Mouse (Mus musculus): ENCODE results near the gene Shld2. TPM values are rescaled to one million over a fixed set of nuclear protein-coding genes. Genes with fewer than 3 reads are reported as not detected.

The Shld2 gene
- polyA plus RNA-seq, 1 experiment from 2014 or later: 12.2 TPM

- Histone ChIP-seq H3K4me3 (replicated peaks) (peak overlapping the region; percentile 25), H3K9me3 (replicated peaks) (no peaks in the 10 kb centered on the region), H3K4me2 (replicated peaks) (peak overlapping the region; percentile 52), H3K27me3 (no peaks in the 10 kb centered on the region), H3K9ac (0 out of 2 replicates have a peak overlapping the region, but pooled peaks have one; percentile 9), H3K27ac (replicated peaks) (no peak overlapping the region), H3K36me3 (0 out of 2 replicates have a peak, but pooled peaks cover 2% of the 10 kb centered on the region), H3K4me1 (peaks cover 9% of the 10 kb centered on the region)
- WGBS: 8% methylated on average over 16 of the region's 16 CpGs
- ATAC-seq (ENCODE audit: insufficient number of reproducible peaks, low FRiP score, low TSS enrichment, low read depth): peak; percentile 89
Observed at GRCm38 (mm10) chr14:34234630-34235380, 75.5 kb downstream of the Shld2 start.

- Histone ChIP-seq H3K4me2 (replicated peaks) (no peak overlapping the region), H3K4me3 (replicated peaks) (no peak overlapping the region), H3K9me3 (replicated peaks) (no peaks in the 10 kb centered on the region), H3K27ac (replicated peaks) (no peak overlapping the region), H3K36me3 (no peaks in the 10 kb centered on the region), H3K9ac (no peak overlapping the region), H3K4me1 (peaks cover 9% of the 10 kb centered on the region), H3K27me3 (no peaks in the 10 kb centered on the region)
- no peak for ATAC-seq (ENCODE audit: insufficient number of reproducible peaks, low FRiP score, low TSS enrichment, low read depth)
- WGBS: 71% methylated on average over 4 of the region's 4 CpGs
Observed at GRCm38 (mm10) chr14:34233846-34234245, 76.4 kb downstream of the Shld2 start.

- peaks cover 9% of the 10 kb centered on the region for H3K4me1 ChIP-seq
- no peak overlapping the region for H3K4me2 ChIP-seq (replicated peaks)
- WGBS: 76% methylated on average over 9 of the region's 9 CpGs
- H3K4me3 ChIP-seq (replicated peaks): no peak overlapping the region
- no peaks in the 10 kb centered on the region for H3K9me3 ChIP-seq (replicated peaks)
- no peaks in the 10 kb centered on the region for H3K27me3 ChIP-seq
- H3K9ac ChIP-seq: no peak overlapping the region
- no peak overlapping the region for H3K27ac ChIP-seq (replicated peaks)
- ATAC-seq (ENCODE audit: insufficient number of reproducible peaks, low FRiP score, low TSS enrichment, low read depth): no peak
- no peaks in the 10 kb centered on the region for H3K36me3 ChIP-seq
Observed at GRCm38 (mm10) chr14:34232866-34233680, 77.2 kb downstream of the Shld2 start.

GRCm38 (mm10) chr14:34232340-34232739, 78.0 kb downstream of the Shld2 start:
- H3K9ac ChIP-seq: no peak overlapping the region
- 34% methylated on average over 7 of the region's 7 CpGs for WGBS
- H3K27ac ChIP-seq (replicated peaks): no peak overlapping the region
- H3K36me3 ChIP-seq: no peaks in the 10 kb centered on the region
- no peaks in the 10 kb centered on the region for H3K9me3 ChIP-seq (replicated peaks)
- H3K27me3 ChIP-seq: no peaks in the 10 kb centered on the region
- ATAC-seq (ENCODE audit: insufficient number of reproducible peaks, low FRiP score, low TSS enrichment, low read depth): no peak
- no peak overlapping the region for H3K4me3 ChIP-seq (replicated peaks)
- peaks cover 9% of the 10 kb centered on the region for H3K4me1 ChIP-seq
- no peak overlapping the region for H3K4me2 ChIP-seq (replicated peaks)

- Histone ChIP-seq H3K36me3 (no peaks in the 10 kb centered on the region), H3K27ac (replicated peaks) (no peak overlapping the region), H3K4me2 (replicated peaks) (no peak overlapping the region), H3K4me3 (replicated peaks) (no peak overlapping the region), H3K4me1 (no peaks in the 10 kb centered on the region), H3K27me3 (no peaks in the 10 kb centered on the region), H3K9me3 (replicated peaks) (no peaks in the 10 kb centered on the region), H3K9ac (no peak overlapping the region)
- no peak for ATAC-seq (ENCODE audit: insufficient number of reproducible peaks, low FRiP score, low TSS enrichment, low read depth)
- WGBS: 88% methylated on average over 10 of the region's 10 CpGs
Observed at GRCm38 (mm10) chr14:34228830-34229506, 81.3 kb downstream of the Shld2 start.

GRCm38 (mm10) chr14:34227981-34228380, 82.3 kb downstream of the Shld2 start:
- 82% methylated on average over 12 of the region's 12 CpGs for WGBS
- Histone ChIP-seq H3K27ac (replicated peaks) (no peak overlapping the region), H3K27me3 (no peaks in the 10 kb centered on the region), H3K4me1 (no peaks in the 10 kb centered on the region), H3K9me3 (replicated peaks) (no peaks in the 10 kb centered on the region), H3K9ac (no peak overlapping the region), H3K4me2 (replicated peaks) (no peak overlapping the region), H3K4me3 (replicated peaks) (no peak overlapping the region), H3K36me3 (no peaks in the 10 kb centered on the region)
- ATAC-seq (ENCODE audit: insufficient number of reproducible peaks, low FRiP score, low TSS enrichment, low read depth): no peak

- 0 out of 2 replicates have a peak, but pooled peaks cover 4% of the 10 kb centered on the region for H3K27me3 ChIP-seq
- no peaks in the 10 kb centered on the region for H3K36me3 ChIP-seq
- H3K27ac ChIP-seq (replicated peaks): no peak overlapping the region
- WGBS: 77% methylated on average over 4 of the region's 4 CpGs
- H3K4me1 ChIP-seq: no peaks in the 10 kb centered on the region
- H3K4me2 ChIP-seq (replicated peaks): no peak overlapping the region
- ATAC-seq (ENCODE audit: insufficient number of reproducible peaks, low FRiP score, low TSS enrichment, low read depth): no peak
- no peak overlapping the region for H3K4me3 ChIP-seq (replicated peaks)
- no peaks in the 10 kb centered on the region for H3K9me3 ChIP-seq (replicated peaks)
- no peak overlapping the region for H3K9ac ChIP-seq
Observed at GRCm38 (mm10) chr14:34226566-34226965, 83.7 kb downstream of the Shld2 start.

- Histone ChIP-seq H3K4me2 (replicated peaks) (no peak overlapping the region), H3K27me3 (0 out of 2 replicates have a peak, but pooled peaks cover 7% of the 10 kb centered on the region), H3K36me3 (no peaks in the 10 kb centered on the region), H3K4me1 (no peaks in the 10 kb centered on the region), H3K9me3 (replicated peaks) (no peaks in the 10 kb centered on the region), H3K4me3 (replicated peaks) (no peak overlapping the region), H3K9ac (no peak overlapping the region), H3K27ac (replicated peaks) (no peak overlapping the region)
- WGBS: 81% methylated on average over 9 of the region's 9 CpGs
- ATAC-seq (ENCODE audit: insufficient number of reproducible peaks, low FRiP score, low TSS enrichment, low read depth): no peak
Observed at GRCm38 (mm10) chr14:34225986-34226385, 84.3 kb downstream of the Shld2 start.

- Histone ChIP-seq H3K27ac (replicated peaks) (no peak overlapping the region), H3K27me3 (peaks cover 30% of the 10 kb centered on the region), H3K4me1 (peaks cover 5% of the 10 kb centered on the region), H3K36me3 (no peaks in the 10 kb centered on the region), H3K4me2 (replicated peaks) (no peak overlapping the region), H3K9me3 (replicated peaks) (no peaks in the 10 kb centered on the region), H3K4me3 (replicated peaks) (no peak overlapping the region), H3K9ac (no peak overlapping the region)
- no peak for ATAC-seq (ENCODE audit: insufficient number of reproducible peaks, low FRiP score, low TSS enrichment, low read depth)
- WGBS: 70% methylated on average over 5 of the region's 5 CpGs
Observed at GRCm38 (mm10) chr14:34223362-34223898, 86.9 kb downstream of the Shld2 start.

- no peaks in the 10 kb centered on the region for H3K36me3 ChIP-seq
- H3K4me1 ChIP-seq: peaks cover 5% of the 10 kb centered on the region
- peaks cover 30% of the 10 kb centered on the region for H3K27me3 ChIP-seq
- ATAC-seq (ENCODE audit: insufficient number of reproducible peaks, low FRiP score, low TSS enrichment, low read depth): no peak
- H3K9ac ChIP-seq: no peak overlapping the region
- no peak overlapping the region for H3K27ac ChIP-seq (replicated peaks)
- H3K4me2 ChIP-seq (replicated peaks): no peak overlapping the region
- H3K9me3 ChIP-seq (replicated peaks): no peaks in the 10 kb centered on the region
- 52% methylated on average over 5 of the region's 5 CpGs for WGBS
- no peak overlapping the region for H3K4me3 ChIP-seq (replicated peaks)
Observed at GRCm38 (mm10) chr14:34221416-34222077, 88.7 kb downstream of the Shld2 start.
